Mouse (Mus musculus): Measurements from ENCODE around the gene Snx4. TPM values are rescaled to one million over a fixed set of nuclear protein-coding genes. Genes with fewer than 3 reads are reported as not detected.

Snx4 gene
- polyA plus RNA-seq, 1 experiment from 2014 or later: 71.4 TPM

GRCm38 (mm10) chr16:33343106-33343505, 91.9 kb downstream of the Snx4 start:
- Histone ChIP-seq H3K9ac (replicated peaks) (no peak overlapping the region), H3K27me3 (no peaks in the 10 kb centered on the region), H3K36me3 (no peaks in the 10 kb centered on the region), H3K27ac (no peak overlapping the region), H3K9me3 (no peaks in the 10 kb centered on the region), H3K4me2 (no peak overlapping the region), H3K4me3 (replicated peaks) (no peak overlapping the region), H3K4me1 (replicated peaks) (0 out of 2 replicates have a peak, but pooled peaks cover 4% of the 10 kb centered on the region)
- no peak for ATAC-seq (ENCODE audit: insufficient number of reproducible peaks, insufficient read depth, low FRiP score, low TSS enrichment, low read depth)
- 68% methylated on average over 5 of the region's 5 CpGs for WGBS

GRCm38 (mm10) chr16:33343601-33344000, 92.4 kb downstream of the Snx4 start:
- Histone ChIP-seq H3K4me2 (no peak overlapping the region), H3K36me3 (no peaks in the 10 kb centered on the region), H3K27ac (no peak overlapping the region), H3K4me3 (replicated peaks) (no peak overlapping the region), H3K9me3 (no peaks in the 10 kb centered on the region), H3K4me1 (replicated peaks) (0 out of 2 replicates have a peak, but pooled peaks cover 4% of the 10 kb centered on the region), H3K27me3 (no peaks in the 10 kb centered on the region), H3K9ac (replicated peaks) (no peak overlapping the region)
- ATAC-seq (ENCODE audit: insufficient number of reproducible peaks, insufficient read depth, low FRiP score, low TSS enrichment, low read depth): no peak
- WGBS: 90% methylated on average over 7 of the region's 7 CpGs

- 56% methylated on average over 9 of the region's 9 CpGs for WGBS
- H3K27ac ChIP-seq: no peak overlapping the region
- no peak overlapping the region for H3K4me3 ChIP-seq (replicated peaks)
- no peak overlapping the region for H3K4me2 ChIP-seq
- no peaks in the 10 kb centered on the region for H3K36me3 ChIP-seq
- H3K27me3 ChIP-seq: no peaks in the 10 kb centered on the region
- 0 out of 2 replicates have a peak, but pooled peaks cover 4% of the 10 kb centered on the region for H3K4me1 ChIP-seq (replicated peaks)
- no peak for ATAC-seq (ENCODE audit: insufficient number of reproducible peaks, insufficient read depth, low FRiP score, low TSS enrichment, low read depth)
- H3K9me3 ChIP-seq: no peaks in the 10 kb centered on the region
- no peak overlapping the region for H3K9ac ChIP-seq (replicated peaks)
Observed at GRCm38 (mm10) chr16:33344379-33344778, 93.1 kb downstream of the Snx4 start.

GRCm38 (mm10) chr16:33344875-33345274, 93.6 kb downstream of the Snx4 start:
- Histone ChIP-seq H3K9ac (replicated peaks) (no peak overlapping the region), H3K36me3 (no peaks in the 10 kb centered on the region), H3K9me3 (no peaks in the 10 kb centered on the region), H3K27ac (no peak overlapping the region), H3K4me2 (no peak overlapping the region), H3K4me1 (replicated peaks) (0 out of 2 replicates have a peak, but pooled peaks cover 4% of the 10 kb centered on the region), H3K4me3 (replicated peaks) (no peak overlapping the region), H3K27me3 (no peaks in the 10 kb centered on the region)
- 79% methylated on average over 4 of the region's 4 CpGs for WGBS
- no peak for ATAC-seq (ENCODE audit: insufficient number of reproducible peaks, insufficient read depth, low FRiP score, low TSS enrichment, low read depth)

GRCm38 (mm10) chr16:33346376-33346775, 95.1 kb downstream of the Snx4 start:
- 26% methylated on average over 3 of the region's 3 CpGs for WGBS
- no peaks in the 10 kb centered on the region for H3K27me3 ChIP-seq
- no peak overlapping the region for H3K9ac ChIP-seq (replicated peaks)
- H3K27ac ChIP-seq: no peak overlapping the region
- H3K4me1 ChIP-seq (replicated peaks): 0 out of 2 replicates have a peak, but pooled peaks cover 4% of the 10 kb centered on the region
- H3K36me3 ChIP-seq: no peaks in the 10 kb centered on the region
- no peaks in the 10 kb centered on the region for H3K9me3 ChIP-seq
- no peak overlapping the region for H3K4me3 ChIP-seq (replicated peaks)
- no peak overlapping the region for H3K4me2 ChIP-seq
- ATAC-seq (ENCODE audit: insufficient number of reproducible peaks, insufficient read depth, low FRiP score, low TSS enrichment, low read depth): no peak

- H3K27ac ChIP-seq: no peak overlapping the region
- H3K4me1 ChIP-seq (replicated peaks): 0 out of 2 replicates have a peak, but pooled peaks cover 4% of the 10 kb centered on the region
- H3K27me3 ChIP-seq: no peaks in the 10 kb centered on the region
- H3K4me3 ChIP-seq (replicated peaks): no peak overlapping the region
- no peak for ATAC-seq (ENCODE audit: insufficient number of reproducible peaks, insufficient read depth, low FRiP score, low TSS enrichment, low read depth)
- H3K9me3 ChIP-seq: no peaks in the 10 kb centered on the region
- no peak overlapping the region for H3K9ac ChIP-seq (replicated peaks)
- no peak overlapping the region for H3K4me2 ChIP-seq
- 67% methylated on average over 5 of the region's 5 CpGs for WGBS
- no peaks in the 10 kb centered on the region for H3K36me3 ChIP-seq
Observed at GRCm38 (mm10) chr16:33347134-33347533, 95.9 kb downstream of the Snx4 start.

Other genes starting within 250 kb of the Snx4 start
- 2.2 and 2.4 TPM in 2 replicates for gene Iqcg, start 195.2 kb upstream of the Snx4 start, polyA plus RNA-seq (2016; fragmentation: Nextera tagmentation; extraction: Ambion mirVana)
- 970 and 1,024 TPM in 2 replicates for gene Rpl35a, start 195.0 kb upstream of the Snx4 start, polyA plus RNA-seq (2016; fragmentation: Nextera tagmentation; extraction: Ambion mirVana)
- gene Lmln, start 188.9 kb upstream of the Snx4 start, polyA plus RNA-seq (2016; fragmentation: Nextera tagmentation; extraction: Ambion mirVana): 3.6 TPM in 2 replicates
- 27.6 and 28.4 TPM in 2 replicates for gene Osbpl11, start 66.4 kb upstream of the Snx4 start, polyA plus RNA-seq (2016; fragmentation: Nextera tagmentation; extraction: Ambion mirVana)
- 60.9 and 66.4 TPM in 2 replicates for gene Zfp148, start 129.4 kb downstream of the Snx4 start, polyA plus RNA-seq (2016; fragmentation: Nextera tagmentation; extraction: Ambion mirVana)

All from limb, embryonic 12.5 days (tissue).